Mouse (Mus musculus) T-helper 2 cell (primary cell): ENCODE results near the gene Mdn1.

Source experiments
- in situ Hi-C: fragments of 300-600 bp; cut with MboI, MseI; formaldehyde crosslinking; loops from one replicate; pipeline ENCODE4 v1.15.1; 2025; ENCODE audit warnings: high pct_unique_total_duplicates

Mdn1 gene

DNA sequence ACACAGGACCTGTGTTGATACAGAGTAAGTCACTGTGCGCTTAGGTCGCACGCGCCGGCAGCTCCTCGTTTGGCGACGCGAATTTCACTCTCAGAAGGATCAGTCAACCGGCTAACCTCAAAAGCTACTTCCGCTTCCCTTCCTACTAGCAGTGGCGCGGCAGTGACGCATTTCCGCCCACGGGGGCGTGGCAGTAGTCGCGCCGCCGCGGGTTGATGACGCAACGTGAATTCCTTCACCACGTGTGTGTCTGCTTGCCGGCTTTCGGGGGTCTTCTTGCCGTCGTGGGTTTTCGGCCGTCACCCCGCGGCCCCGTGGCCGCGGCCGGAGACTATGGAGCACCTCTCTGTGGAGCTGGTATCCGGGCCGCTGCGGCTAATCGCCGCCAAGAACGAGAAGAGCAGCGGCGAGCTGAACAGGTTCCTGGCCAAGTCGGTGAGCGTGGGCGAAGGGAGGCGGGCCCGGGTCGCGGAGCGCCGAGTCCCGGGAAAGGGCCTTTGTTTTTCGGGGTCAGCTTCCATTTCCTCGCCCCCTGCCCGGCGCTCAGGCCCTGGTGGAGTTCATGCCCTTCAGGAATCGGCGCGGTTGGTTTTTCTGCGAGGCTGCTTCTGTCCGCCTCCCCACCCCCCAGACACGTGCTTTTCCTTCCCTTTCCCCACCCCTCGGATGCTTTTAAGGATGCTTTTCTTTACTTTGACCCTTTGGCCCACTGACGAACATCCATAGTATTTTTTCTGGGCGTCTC is at the start of gene Mdn1:
Gene Mdn1, plus strand, starts transcription at position 202 of the 745 bp plus-strand sequence.
- in situ Hi-C loops, result no loop called here

- in situ Hi-C loops, result loop anchor here (5.0 kb wide), 1 partner anchor 47 kb away; no protein-coding TSS in a partner anchor
These were observed 41.7 kb upstream of the Mdn1 start, which contains the start of gene Casp8ap2 for GRCm38 (mm10) chr4:32615034-32615881. Gene Casp8ap2, plus strand, starts transcription at chr4:32615451.

DNA sequence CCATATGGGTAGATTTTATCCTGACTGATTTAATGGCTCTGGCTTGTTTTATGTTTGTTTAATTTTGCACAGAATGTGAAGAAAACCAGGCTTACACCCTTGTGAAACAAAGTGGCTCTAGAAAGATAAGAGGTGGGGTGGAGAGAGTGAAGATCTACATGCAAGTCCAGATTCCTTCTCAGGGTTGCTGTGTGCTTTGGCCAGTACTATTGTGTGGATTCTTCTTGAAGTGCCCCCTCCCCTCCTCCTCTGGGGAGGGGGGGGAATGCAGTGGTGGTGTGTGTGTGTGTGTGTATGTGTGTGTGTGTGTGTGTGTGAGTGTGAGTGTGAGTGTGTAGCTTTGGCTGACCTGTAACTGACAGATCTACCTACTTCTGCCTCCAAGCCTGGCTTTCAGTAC is 35.3 kb upstream of the Mdn1 start:
- in situ Hi-C loops, result no loop called here

- in situ Hi-C loops, result no loop called here
These were observed 5.2 kb upstream of the Mdn1 start for GRCm38 (mm10) chr4:32651669-32652068.

- in situ Hi-C loops, result no loop called here
These were observed 594 bp upstream of the Mdn1 start for GRCm38 (mm10) chr4:32656146-32656904.

DNA sequence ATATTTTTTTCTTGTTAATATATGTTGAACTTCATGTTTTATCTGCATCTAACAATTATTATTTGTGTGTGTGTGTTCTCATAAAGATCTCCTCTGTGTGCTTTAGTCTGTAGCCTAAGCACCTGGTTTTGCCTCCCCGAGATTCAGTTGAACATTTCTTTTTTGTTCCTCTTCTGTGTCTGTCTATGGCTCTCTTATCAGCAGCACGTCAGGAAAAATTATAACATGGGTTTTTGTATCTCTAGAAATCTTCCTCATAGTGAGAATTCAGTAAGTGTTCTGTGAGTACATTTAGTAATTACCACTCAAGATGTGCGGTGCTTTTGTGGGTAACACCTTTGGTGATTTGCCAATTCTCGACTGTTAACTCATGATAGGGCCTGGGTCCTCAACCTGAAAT is 8.9 kb downstream of the Mdn1 start:
- in situ Hi-C loops, result no loop called here

GRCm38 (mm10) chr4:32668291-32668690 is 11.4 kb downstream of the Mdn1 start:
- in situ Hi-C loops, result no loop called here

DNA sequence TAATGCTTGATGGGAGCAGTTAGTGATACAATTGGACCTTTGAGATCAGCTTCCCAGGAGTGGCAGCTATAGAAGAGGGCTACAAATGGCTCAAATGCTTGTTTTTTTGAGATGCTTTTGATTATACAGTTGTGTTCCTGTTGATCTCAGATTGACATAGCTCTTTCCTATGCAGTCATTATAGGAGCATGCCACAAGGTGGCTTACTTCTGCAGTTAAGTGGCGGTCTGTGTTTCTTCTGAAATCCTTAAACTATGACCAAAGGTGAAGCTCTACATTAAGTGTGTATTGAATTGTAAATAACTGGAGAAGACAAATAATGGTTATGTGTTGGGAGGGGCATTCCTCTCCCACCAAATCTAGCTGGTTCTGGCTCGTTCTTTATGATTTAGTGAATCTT is 12.9 kb downstream of the Mdn1 start:
- in situ Hi-C loops, result no loop called here

DNA sequence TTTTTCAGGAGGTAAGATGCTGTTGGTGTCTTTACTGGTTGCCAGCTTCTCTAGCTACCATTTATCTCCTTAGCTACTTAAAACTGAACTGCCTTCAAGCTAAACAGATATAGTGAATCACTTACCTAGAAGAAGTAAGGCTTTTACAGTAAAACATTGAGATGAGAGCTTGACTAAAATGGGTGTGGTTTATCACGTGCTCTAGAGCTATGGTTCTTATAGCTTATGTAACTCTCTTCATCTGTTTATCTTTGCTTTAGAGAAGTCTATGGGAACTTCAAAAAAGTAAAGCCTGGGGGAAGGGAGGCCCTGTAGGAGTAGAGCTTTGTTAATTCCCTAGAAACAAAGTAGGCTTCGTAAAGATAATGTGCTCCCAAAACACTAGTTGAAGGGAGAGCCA is 17.1 kb downstream of the Mdn1 start:
- in situ Hi-C loops, result no loop called here

DNA sequence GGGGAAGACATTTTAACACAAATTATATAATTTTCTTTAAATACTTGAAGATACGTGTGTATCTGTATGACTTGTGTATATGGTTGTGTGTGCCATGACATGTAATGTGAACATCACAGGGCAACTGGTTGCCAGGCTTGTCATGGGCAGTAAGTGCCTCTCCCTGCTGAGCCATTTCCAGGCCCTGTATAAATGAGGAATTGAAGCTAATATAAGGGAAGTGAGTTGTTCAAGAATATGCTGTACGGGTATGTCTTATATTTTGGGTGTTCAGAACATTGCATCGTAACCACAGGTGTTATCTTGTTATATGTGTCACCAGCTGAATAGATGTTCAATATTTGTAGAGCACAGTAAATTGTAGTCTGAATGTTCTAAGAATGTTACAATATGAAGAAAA is 20.6 kb downstream of the Mdn1 start:
- in situ Hi-C loops, result no loop called here

DNA sequence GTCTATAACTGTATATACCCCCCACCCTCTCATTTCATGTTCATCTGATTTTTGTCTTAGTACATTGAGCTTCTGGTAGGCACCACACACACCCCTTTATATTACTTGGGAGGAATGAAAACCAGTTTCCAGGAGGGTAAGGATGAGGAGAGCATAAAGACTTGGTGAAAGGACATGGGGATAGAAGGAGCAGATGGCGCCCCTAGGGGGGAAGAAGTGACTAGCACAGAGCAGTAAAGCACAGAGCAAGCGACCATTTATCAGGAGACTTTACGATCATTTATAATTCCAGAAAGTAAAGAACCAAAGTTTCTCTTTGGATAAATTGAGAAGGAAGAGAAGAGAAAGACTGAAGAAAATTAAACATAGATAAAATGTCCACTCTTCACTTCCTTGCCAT is 23.9 kb downstream of the Mdn1 start:
- in situ Hi-C loops, result no loop called here

DNA sequence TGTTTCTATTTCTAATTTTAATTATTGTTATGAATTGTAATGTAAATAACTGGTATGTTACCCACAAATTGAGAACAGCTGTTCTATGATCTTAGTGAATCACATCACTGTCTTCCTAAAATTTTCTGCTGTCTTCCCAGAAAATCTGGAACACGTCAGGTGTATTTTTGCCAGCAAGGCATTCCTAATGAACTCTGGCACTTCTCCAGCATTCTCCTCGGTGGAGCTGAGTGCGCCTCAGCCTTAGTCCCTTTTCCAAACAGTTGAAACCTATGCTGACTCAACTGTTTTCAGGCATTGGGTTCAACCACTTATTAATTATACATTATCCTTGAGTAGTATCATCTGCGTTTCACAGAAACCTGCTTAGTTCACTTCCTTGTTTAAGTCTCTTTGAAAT is 25.6 kb downstream of the Mdn1 start:
- in situ Hi-C loops, result no loop called here

GRCm38 (mm10) chr4:32683061-32683582 is 26.2 kb downstream of the Mdn1 start:
- in situ Hi-C loops, result no loop called here

- in situ Hi-C loops, result no loop called here
These were observed 60.8 kb downstream of the Mdn1 start for GRCm38 (mm10) chr4:32717733-32718132.

DNA sequence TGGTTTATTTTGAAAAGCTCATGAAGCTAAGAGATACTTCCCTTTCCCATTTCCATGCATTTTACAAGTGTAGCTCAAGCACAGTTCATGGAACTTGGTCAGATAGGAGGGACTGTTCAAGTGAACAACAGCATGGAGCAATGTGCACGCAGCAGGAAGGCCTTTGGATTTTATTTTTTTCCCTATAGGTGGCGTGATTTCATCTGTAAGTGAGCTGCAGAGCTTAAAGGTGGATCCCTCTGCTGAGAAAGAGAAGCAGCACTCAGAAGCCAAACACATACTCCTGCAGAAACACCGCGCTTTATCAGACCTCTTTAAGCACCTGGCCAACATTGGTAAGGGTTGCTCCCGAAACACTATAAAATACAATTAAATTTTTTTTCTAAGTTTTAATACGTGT is 88.5 kb downstream of the Mdn1 start:
- in situ Hi-C loops, result loop anchor here (10.0 to 25.0 kb wide), 2 partner anchors 111 to 1842 kb away; no protein-coding TSS in a partner anchor

DNA sequence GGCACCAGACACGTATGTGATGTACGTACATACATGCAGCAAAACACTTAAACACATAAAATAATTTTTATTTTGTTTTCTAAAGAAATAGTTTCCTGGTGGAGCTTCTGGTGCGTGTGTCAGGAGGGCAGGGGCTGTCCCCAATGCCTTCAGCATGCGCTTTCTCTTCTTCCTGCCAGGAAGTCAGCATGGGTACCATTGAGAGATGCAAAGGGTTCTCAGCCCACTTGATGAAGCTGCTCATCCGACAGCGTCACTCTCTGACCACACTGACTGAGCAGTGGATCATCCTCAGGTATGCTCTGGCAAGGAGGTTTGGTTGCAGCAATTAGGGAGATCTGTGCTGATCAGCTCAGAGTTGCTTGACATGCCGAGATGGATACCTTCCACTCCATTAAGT is 91.5 kb downstream of the Mdn1 start:
- in situ Hi-C loops, result loop anchor here (10.0 to 25.0 kb wide), 2 partner anchors 114 to 1839 kb away; no protein-coding TSS in a partner anchor

DNA sequence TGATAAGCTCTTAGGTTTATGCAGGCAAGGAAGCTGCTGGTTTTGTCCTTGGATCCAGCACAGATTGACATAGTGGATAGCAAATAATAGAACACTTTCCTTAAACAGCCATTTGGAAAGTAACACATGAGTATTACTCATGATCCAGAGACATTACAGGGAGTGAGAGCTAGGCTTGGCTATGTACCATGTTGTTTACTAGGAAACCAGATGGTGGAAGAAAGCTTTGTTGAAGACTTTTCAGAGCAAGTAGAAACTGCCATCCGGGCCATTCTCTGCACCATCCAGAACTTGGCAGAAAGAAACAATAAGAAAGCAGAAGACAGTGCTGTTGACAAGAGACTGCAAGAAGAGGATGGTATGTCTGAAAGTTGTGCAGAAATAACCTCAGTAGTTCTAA is 93.8 kb downstream of the Mdn1 start:
- in situ Hi-C loops, result no loop called here

GRCm38 (mm10) chr4:32757430-32757829 is 100.5 kb downstream of the Mdn1 start:
- in situ Hi-C loops, result no loop called here

DNA sequence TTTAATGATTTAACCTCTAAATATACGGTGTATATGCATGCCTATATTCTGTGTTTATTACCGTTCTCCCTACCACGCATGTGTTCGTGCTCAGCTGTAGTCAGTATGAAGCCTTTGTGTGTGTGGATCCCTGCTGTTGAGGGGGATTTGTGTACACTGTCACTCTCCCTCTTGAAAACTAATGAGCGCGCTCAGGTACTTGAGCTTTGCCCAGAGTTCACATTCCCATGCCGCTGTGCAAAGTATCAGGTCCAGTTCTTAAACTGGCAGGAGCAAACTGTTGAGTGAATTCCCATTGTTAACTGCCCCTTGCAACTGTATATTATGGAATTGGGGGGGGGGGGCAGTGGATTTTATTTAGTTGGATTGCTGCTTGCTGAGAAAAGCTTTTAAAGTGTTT is 110.6 kb downstream of the Mdn1 start:
- in situ Hi-C loops, result no loop called here

- in situ Hi-C loops, result no loop called here
These were observed 111.1 kb downstream of the Mdn1 start for GRCm38 (mm10) chr4:32768046-32768445.

DNA sequence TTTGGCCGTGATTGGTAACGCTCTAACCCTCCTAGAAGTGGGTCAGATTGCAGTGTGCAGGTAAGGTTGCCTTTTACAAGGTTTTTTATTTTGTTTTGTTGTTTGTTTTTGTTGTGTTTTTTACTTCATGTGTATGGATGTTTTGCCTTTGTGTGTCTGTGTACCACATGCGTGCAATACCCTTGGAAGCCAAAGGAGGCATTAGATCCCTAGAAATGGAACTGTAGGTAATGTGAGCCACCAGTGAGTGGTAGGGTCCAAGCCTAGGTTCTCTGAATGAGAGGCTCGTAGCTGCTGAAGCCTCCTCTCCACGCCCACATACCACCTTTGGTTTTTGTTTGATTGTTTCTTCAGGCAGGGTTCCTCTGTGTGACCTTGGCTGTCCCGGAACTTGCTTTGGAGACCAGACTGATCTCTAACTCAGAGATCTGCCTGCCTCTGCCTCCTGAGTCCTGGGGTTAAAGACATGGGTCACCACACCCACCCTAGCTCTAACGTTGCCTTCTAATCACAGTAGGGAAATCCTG is 113.4 kb downstream of the Mdn1 start:
- in situ Hi-C loops, result loop anchor here (5.0 kb wide), 2 partner anchors 97 to 182 kb away; partner anchors contain the start of gene Ankrd6
